Mouse (Mus musculus) kidney, postnatal 25 days (tissue): Measurements from ENCODE around the gene Mtrf1.
A peak's percentile ranks its signal among the peaks of the same experiment; 100 is the strongest.

Experiments used
- DNase-seq, 2 experiments: peaks; one replicate each; pipeline ENCODE4 v3.0.0; 2021; ENCODE audit warnings: mixed read lengths in 2 of 2

Gene Mtrf1

GRCm38 (mm10) chr14:79397321-79398122, at the start of gene Mtrf1:
Gene Mtrf1 (plus strand): TSS chr14:79397772.
- peak; percentile 70 to 76 for DNase-seq

DNA sequence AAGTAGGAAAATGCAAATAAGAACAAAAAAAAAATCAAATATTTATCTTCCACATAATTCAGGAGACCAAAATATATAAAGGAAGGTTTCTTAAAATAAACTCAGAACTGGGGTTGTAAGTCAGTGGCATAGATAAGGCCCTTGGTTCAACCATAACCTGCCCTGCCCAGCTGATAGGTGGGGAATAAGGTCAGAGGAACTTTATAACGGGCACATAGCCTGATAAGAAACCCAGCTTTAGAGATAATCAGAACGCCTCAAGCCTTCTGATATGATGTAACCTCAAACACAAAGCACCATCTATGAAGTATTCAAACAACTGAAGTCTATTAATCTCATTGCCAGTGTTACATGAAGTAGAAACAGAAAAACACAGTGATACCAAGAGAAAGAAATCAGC, 39.5 kb upstream of the Mtrf1 start:
- no peak for DNase-seq

GRCm38 (mm10) chr14:79377041-79377440, 20.5 kb upstream of the Mtrf1 start:
- no peak for DNase-seq

DNA sequence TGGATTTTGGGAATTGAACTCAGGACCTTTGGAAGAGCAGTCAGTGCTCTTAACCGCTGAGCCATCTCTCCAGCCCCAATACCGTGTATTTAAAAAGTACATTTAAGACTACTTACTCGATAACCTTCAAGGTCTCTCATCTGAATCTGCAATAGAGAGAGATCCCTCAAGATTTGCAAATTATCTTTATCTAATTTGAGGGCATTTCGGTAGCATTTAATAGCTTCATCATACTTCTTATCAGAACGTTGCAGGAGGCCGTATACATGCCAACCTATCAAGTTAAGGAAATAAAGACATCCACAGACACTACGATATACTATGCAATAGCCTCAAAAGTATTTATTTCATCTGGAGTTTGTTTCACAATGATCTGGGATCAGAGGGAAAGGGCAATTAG, 14.5 kb upstream of the Mtrf1 start:
- no peak for DNase-seq

GRCm38 (mm10) chr14:79388304-79388703, 9.3 kb upstream of the Mtrf1 start:
- DNase-seq = no peak

GRCm38 (mm10) chr14:79389438-79390264, 7.9 kb upstream of the Mtrf1 start:
- DNase-seq = peak; percentile 40 to 46

- peak; percentile 96 for DNase-seq
These were observed 7.2 kb upstream of the Mtrf1 start, which contains the start of gene Naa16 for GRCm38 (mm10) chr14:79390265-79390926. Gene Naa16 (minus strand): TSS chr14:79390778.

- no peak for DNase-seq
These were observed 4.3 kb upstream of the Mtrf1 start for GRCm38 (mm10) chr14:79393289-79393688.

- peak in 1 of 2 experiments; percentile 47 for DNase-seq
These were observed 3.0 kb upstream of the Mtrf1 start for GRCm38 (mm10) chr14:79394564-79394963.

DNA sequence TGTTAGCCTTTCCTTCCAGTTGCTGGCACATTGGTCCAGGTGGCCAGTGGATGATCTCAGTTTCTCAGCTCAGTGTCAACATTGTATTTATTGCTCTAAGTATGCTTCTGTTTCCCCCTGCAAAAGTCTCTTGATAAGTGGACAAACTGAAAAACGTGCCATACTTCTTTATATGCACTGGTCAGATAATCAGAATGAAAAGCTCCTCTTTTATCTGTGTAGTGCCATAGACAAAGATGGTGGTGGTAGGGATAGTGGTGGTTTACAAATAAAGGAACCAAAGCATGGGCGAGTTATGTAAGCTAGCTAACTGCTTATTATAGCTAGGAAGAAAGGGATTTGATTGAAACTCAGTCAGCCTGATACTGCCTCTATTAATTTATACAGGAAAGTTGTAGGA, 10.1 kb downstream of the Mtrf1 start:
- no peak for DNase-seq

DNA sequence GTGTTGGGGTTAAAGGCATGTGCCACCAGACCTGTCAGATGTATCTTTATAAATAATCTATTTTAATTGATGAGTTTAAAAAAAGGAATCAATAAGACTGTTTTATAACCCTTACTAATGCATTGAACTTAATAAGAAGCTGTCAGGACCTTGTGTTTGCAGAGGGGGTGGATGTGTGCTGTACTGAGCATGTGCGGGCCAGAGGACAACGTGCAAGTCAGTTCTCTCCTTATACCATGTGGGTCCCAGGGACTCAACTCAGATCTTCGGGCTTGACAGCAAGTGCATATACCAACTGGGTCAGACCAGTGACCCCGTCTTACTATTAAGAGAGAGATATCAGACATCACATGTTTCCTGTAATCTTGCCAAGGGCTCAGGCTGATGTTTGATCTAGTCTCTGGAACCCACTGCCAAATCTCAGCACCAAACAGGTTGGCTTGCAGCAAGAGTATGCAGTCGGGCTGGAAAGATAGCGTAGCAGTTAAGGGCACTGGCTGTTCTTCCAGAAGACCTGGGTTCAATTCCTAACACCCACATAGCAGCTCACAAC, 11.8 kb downstream of the Mtrf1 start:
- DNase-seq = no peak

GRCm38 (mm10) chr14:79410662-79411061, 13.1 kb downstream of the Mtrf1 start:
- no peak for DNase-seq

- no peak for DNase-seq
These were observed 15.5 kb downstream of the Mtrf1 start for GRCm38 (mm10) chr14:79413121-79413520.

- no peak for DNase-seq
These were observed 22.6 kb downstream of the Mtrf1 start for GRCm38 (mm10) chr14:79420083-79420685.

DNA sequence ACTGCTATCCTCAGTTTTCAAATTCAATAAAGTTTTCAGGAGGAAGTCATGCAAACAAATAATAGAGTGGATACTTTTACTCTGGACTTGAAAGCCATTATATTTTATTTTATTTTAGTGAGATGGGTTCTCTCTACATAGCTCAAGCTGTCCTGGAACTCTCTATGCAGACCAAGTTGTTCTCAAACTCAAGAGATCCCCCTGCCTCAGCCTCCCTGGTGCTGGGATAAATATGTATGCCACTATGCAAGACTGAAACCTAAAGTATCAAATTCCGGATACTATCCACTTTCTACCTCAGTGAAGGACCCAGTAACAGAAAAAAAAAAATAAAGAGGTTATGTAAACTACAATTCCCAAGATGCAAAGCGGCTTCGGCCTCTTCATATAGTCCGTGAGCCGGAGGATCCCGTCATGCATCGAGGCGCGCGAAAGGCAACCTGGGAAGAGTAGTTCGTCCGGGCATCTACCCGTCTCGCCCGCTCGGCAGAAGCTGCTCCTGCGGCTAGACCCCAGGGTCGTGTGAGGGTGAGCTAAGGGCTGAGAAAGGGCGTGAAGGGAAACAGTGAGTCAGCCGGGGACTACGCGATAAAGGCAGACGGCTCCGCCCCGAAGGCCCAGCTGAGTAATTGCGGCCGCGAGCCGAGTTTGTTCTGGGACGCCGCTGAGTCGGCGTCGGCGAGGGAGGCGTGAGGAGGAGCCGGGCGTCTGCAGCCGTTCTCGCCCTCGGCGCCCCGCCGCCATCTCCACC, 28.6 kb downstream of the Mtrf1 start, which contains the start of gene Kbtbd7:
Gene Kbtbd7 (plus strand): TSS at position 533 of the 751 bp plus-strand sequence.
- peak; percentile 95 to 97 for DNase-seq

GRCm38 (mm10) chr14:79426730-79427365, 29.3 kb downstream of the Mtrf1 start:
- DNase-seq = peak in 1 of 2 experiments; percentile 13

DNA sequence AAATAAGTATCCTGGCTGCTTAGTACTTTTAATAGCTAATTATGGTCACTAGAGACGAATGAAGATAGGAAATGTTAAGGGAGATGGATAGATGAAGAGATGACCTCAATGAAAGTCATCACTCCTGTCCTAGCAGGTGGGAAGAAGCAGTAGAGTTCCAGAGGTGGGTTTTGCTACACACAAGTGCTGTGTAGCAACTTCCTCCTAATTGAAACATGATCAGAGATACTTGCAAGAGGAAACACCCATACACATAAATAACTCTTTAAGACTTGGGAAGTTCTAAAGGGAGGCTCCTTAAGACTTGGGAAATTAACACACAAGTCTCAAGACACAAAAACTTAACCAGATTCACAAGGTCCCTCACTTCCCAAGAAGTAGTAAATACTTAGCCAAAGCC, 36.5 kb downstream of the Mtrf1 start:
- no peak for DNase-seq

DNA sequence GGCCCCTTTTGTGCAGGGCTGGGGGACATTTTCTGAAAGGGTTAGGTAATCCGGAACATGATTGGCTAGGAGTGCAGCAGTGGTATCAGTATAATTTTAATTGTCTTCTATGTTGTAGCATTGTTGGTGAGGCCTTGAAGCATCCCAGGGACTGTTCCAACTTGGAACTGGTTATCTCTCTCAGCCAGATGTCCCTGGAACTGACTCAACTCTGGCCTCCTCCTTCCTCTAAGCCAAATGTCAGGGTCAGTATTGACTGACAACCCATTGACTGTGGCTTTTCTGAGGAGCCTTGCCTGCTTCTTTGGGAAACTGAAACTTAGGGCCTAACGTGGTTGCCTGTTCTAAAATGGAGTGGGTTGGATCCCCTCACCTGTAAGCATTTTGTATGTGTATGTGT, 43.1 kb downstream of the Mtrf1 start:
- DNase-seq = no peak

- DNase-seq = no peak
These were observed 43.9 kb downstream of the Mtrf1 start for GRCm38 (mm10) chr14:79441441-79441840.

DNA sequence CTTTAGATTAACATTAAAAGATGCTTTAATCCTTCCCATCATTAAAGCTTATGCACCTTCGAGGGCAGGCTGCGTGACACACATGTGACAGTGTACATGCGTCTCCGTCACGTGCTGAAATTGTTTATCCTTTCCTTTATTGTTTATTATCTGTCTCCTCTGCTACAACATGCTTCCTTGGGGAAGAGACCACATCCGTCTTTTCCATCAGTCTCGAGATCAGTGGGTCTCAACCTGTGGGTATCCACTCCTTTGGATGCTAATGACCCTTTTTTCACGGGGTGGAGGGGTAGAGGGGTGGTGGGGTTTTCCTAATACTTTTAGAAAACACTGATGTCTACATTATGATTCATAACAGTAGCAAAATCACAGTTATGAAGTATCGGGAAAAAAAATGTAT, 47.0 kb downstream of the Mtrf1 start:
- DNase-seq = no peak

DNA sequence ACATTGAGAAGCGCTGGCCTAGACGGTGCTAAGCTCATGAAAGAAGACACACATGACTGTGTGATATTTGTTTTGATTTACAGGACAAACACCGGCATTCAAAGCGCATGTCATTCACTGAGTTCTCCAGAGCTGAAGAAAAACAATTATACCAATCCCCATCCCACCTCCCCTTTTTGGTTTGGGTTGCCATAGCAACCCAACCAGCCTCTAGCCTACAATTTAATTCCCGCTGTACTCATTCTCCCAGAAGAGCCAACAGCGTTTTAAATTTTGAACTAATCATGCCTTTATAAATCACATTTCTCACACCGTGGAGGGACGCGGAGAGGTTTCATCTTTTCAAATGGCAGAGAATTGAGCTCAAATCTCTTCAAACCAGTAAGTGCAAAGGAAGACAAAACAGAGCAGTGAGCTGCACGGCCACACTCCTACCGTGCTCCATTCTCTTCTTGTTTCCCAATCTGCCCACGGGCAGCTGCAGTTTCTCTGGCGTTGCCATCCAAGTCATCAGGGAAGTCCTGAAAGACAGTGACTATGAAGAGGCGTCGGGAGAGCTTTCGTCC, 47.6 kb downstream of the Mtrf1 start:
- DNase-seq = no peak
